Mouse (Mus musculus): ENCODE measurements around the gene Selenos.

DNA sequence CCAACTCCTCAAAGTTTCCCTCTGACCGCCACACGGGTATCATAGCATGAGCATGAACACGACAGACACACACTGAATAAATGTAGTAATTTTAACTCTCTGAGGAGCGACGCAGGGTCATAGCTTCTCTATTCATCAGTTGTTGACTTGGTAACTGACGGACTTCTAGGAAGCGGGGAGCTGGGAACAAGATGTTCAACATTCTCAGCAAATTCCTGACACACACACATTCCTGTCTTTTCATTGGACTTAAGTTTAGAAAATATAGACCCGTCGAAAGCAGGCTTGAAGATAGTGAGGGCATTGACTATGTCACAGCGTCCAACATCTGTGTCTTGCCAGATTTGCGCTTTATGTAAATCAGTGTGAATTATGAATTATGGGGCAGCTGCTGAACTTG is 27.8 kb downstream of the Selenos start:
- TF ChIP-seq CTCF (IDR thresholded peaks at IDR 0.05; ENCODE audit: control insufficient read depth, insufficient read depth, insufficient read length) (no peak), CEBPB (IDR thresholded peaks at IDR 0.05; ENCODE audit: low read depth) (no peak), MYOG (IDR thresholded peaks at IDR 0.05; ENCODE audit: control insufficient read depth, extremely low read depth, insufficient read length) (no peak), USF1 (IDR thresholded peaks at IDR 0.05; ENCODE audit: low read depth) (no peak), MAX (IDR thresholded peaks at IDR 0.05) (no peak), MYOD1 (IDR thresholded peaks at IDR 0.05; ENCODE audit: control insufficient read depth, insufficient read length, low read depth) (no peak)
